Mouse (Mus musculus): ENCODE measurements at regions not wholly inside any gene's neighbourhood (a gene's known extent, or its start where the extent isn't known, plus 50 kb on each side); places are given as distances from the start of the nearest gene placed in this dataset.
"Not testable (repeated sequence)": the region's sequence is repeated elsewhere in the genome, so short reads cannot be mapped to it uniquely, and the experiment has no call there.

DNA sequence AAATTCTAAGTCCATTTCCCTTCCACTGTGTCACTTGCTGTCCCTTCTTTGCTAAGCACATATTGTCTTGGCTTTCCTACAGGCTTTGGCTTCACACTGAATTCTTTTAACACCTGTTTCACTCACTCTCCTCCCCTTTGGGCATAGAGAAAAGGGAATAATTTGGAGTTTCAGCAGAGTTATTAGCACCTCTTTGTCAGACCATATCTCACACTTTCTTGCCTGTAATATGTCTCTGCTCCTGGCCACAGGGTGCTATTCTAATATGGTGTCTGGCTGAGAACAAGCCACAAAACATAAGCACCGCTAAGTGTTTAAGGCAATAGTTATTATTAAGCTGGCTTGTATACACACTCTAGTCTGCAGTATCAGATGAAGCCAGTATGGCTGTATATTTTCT, 214.7 kb upstream of the Cdh8 start:
- TF ChIP-seq CHD2 (IDR thresholded peaks at IDR 0.05; ENCODE audit: low read depth, low read length); ZNF384 (IDR thresholded peaks at IDR 0.05; ENCODE audit: low read depth, low read length); ZC3H11A (IDR thresholded peaks at IDR 0.05; ENCODE audit: borderline replicate concordance, low read depth, low read length); HCFC1 (IDR thresholded peaks at IDR 0.05; ENCODE audit: borderline replicate concordance, insufficient read depth, low read length); MAFK (IDR thresholded peaks at IDR 0.05; ENCODE audit: insufficient read depth, low read depth, low read length): not testable (repeated sequence)

All from ES-E14 (cell line).